Mouse (Mus musculus) lung, postnatal 0 days (tissue): ENCODE measurements around the gene Mapk8ip3. TPM values are rescaled to one million over a fixed set of nuclear protein-coding genes. Genes with fewer than 3 reads are reported as not detected.
A peak's percentile ranks its signal among the peaks of the same experiment; 100 is the strongest.

Experiments
- ATAC-seq: fragments of 200-750 bp; cut with Nextera tagmentation; 2 replicates; pipeline ENCODE4 v1.8.0; 2017; ENCODE audit warnings: moderate library complexity
- DNase-seq: peaks from one replicate; pipeline ENCODE4 v3.0.0-alpha.2; 2016; ENCODE audit warnings: low spot score
- H3K27ac ChIP-seq: fragments of 300-500 bp; sonication (generic); 2 replicates; pipeline ENCODE4 v1.5.1; 2014; ENCODE audit warnings: antibody characterized with exemption, mild to moderate bottlenecking, low read length, mixed read lengths
- H3K27me3 ChIP-seq: fragments of 300-500 bp; sonication (generic); replicated peaks from 2 replicates; pipeline ENCODE4 v1.6.1; 2014; ENCODE audit warnings: low read length, mixed read lengths; ENCODE audit not compliant: insufficient read depth
- H3K36me3 ChIP-seq: fragments of 300-500 bp; sonication (generic); 2 replicates; pipeline ENCODE4 v1.6.1; 2014; ENCODE audit warnings: low read length, mixed read lengths; ENCODE audit not compliant: insufficient read depth
- H3K4me1 ChIP-seq: fragments of 300-500 bp; sonication (generic); 2 replicates; pipeline ENCODE4 v1.6.1; 2014; ENCODE audit warnings: antibody characterized with exemption, low read depth, low read length, mixed read lengths; ENCODE audit not compliant: insufficient read depth
- H3K4me2 ChIP-seq: fragments of 300-500 bp; sonication (generic); replicated peaks from 2 replicates; pipeline ENCODE4 v1.6.1; 2014; ENCODE audit warnings: low read depth, mild to moderate bottlenecking, low read length, moderate library complexity, mixed read lengths
- H3K4me3 ChIP-seq: fragments of 300-500 bp; sonication (generic); 2 replicates; pipeline ENCODE4 v1.5.1; 2014; ENCODE audit warnings: low read depth, low read length
- H3K9ac ChIP-seq: fragments of 300-500 bp; sonication (generic); replicated peaks from 2 replicates; pipeline ENCODE4 v1.6.1; 2014; ENCODE audit warnings: low read depth, mild to moderate bottlenecking
- H3K9me3 ChIP-seq: fragments of 300-500 bp; sonication (generic); 2 replicates; pipeline ENCODE4 v1.6.1; 2016; ENCODE audit warnings: low read length, mixed read lengths
- CTCF ChIP-seq: IDR thresholded peaks from 2 replicates; pipeline ENCODE4 v1.5.1; 2016; ENCODE audit warnings: antibody characterized with exemption, mild to moderate bottlenecking
- EP300 ChIP-seq: IDR thresholded peaks from 2 replicates; pipeline ENCODE4 v1.6.1; 2016; ENCODE audit warnings: antibody characterized with exemption, mild to moderate bottlenecking, control low read depth
- WGBS: fragments of 180-500 bp; shearing (Covaris S2); extraction: QIAGEN DNeasy Blood & Tissue Kit; methylation state at CpG from one replicate; pipeline ENCODE4 v1.1.7; 2014; 5-methylcytosine and 5-hydroxymethylcytosine counted together
- polyA plus RNA-seq: library from polyadenylated mRNA; unstranded; fragments of >200 nt; fragmentation: Nextera tagmentation; extraction: Ambion mirVana; gene quantifications from 2 replicates; pipeline ENCODE4 v1.2.1, GENCODE M21; 2015

The Mapk8ip3 gene
- polyA plus RNA-seq, 1 experiment from 2014 or later, result 9.7 TPM

GRCm38 (mm10) chr17:24857831-24858470, 78.8 kb downstream of the Mapk8ip3 start:
- Histone ChIP-seq H3K4me3 (no peak overlapping the region), H3K27me3 (no peaks in the 10 kb centered on the region), H3K27ac (no peak overlapping the region), H3K4me2 (no peak overlapping the region), H3K4me1 (no peaks in the 10 kb centered on the region), H3K36me3 (peaks cover 15% of the 10 kb centered on the region; the same call in 1 of the 2 replicates), H3K9me3 (no peaks in the 10 kb centered on the region), H3K9ac (no peak overlapping the region)
- 86% methylated on average over 8 of the region's 8 CpGs for WGBS
- no peak for DNase-seq
- no peak for ATAC-seq
- TF ChIP-seq CTCF (no peak), EP300 (no peak)

GRCm38 (mm10) chr17:24856589-24856988, 80.2 kb downstream of the Mapk8ip3 start:
- H3K9ac ChIP-seq, result no peak overlapping the region
- H3K9me3 ChIP-seq, result no peaks in the 10 kb centered on the region
- H3K27ac ChIP-seq, result no peak overlapping the region
- H3K4me2 ChIP-seq, result no peak overlapping the region
- ATAC-seq, result no peak
- H3K4me3 ChIP-seq, result no peak overlapping the region
- H3K27me3 ChIP-seq, result no peaks in the 10 kb centered on the region
- DNase-seq, result no peak
- peaks cover 14% of the 10 kb centered on the region; the same call in 1 of the 2 replicates for H3K36me3 ChIP-seq
- TF ChIP-seq EP300 (no peak), CTCF (no peak)
- no peaks in the 10 kb centered on the region for H3K4me1 ChIP-seq
- WGBS, result 89% methylated on average over 13 of the region's 13 CpGs

- no peak overlapping the region for H3K4me2 ChIP-seq
- H3K9ac ChIP-seq, result no peak overlapping the region
- 86% methylated on average over 3 of the region's 3 CpGs for WGBS
- ATAC-seq, result no peak
- no peak for TF ChIP-seq EP300
- TF ChIP-seq CTCF, result no peak
- peaks cover 3% of the 10 kb centered on the region; the same call in 1 of the 2 replicates for H3K4me1 ChIP-seq
- 0 out of 2 replicates have a peak, but pooled peaks cover 8% of the 10 kb centered on the region for H3K36me3 ChIP-seq
- no peaks in the 10 kb centered on the region for H3K9me3 ChIP-seq
- H3K27ac ChIP-seq, result no peak overlapping the region
- DNase-seq, result no peak
- no peaks in the 10 kb centered on the region for H3K27me3 ChIP-seq
- H3K4me3 ChIP-seq, result no peak overlapping the region
Measured at GRCm38 (mm10) chr17:24855838-24856464, 80.8 kb downstream of the Mapk8ip3 start.

- Histone ChIP-seq H3K9ac (no peak overlapping the region), H3K4me2 (peak overlapping the region; percentile 84), H3K4me1 (peaks cover 6% of the 10 kb centered on the region; the same call in 1 of the 2 replicates), H3K27me3 (no peaks in the 10 kb centered on the region), H3K4me3 (0 out of 2 replicates have a peak overlapping the region, but pooled peaks have one; percentile 2), H3K9me3 (no peaks in the 10 kb centered on the region), H3K27ac (no peak overlapping the region), H3K36me3 (0 out of 2 replicates have a peak, but pooled peaks cover 7% of the 10 kb centered on the region)
- ATAC-seq, result no peak
- WGBS, result 73% methylated on average over 10 of the region's 10 CpGs
- DNase-seq, result no peak
- TF ChIP-seq CTCF (no peak), EP300 (no peak)
Measured at GRCm38 (mm10) chr17:24851381-24852125, 85.2 kb downstream of the Mapk8ip3 start.

- H3K27me3 ChIP-seq, result no peaks in the 10 kb centered on the region
- H3K9me3 ChIP-seq, result no peaks in the 10 kb centered on the region
- H3K4me3 ChIP-seq, result peak overlapping the region; percentile 74
- TF ChIP-seq CTCF, result no peak; the same call in 1 of the 2 replicates
- TF ChIP-seq EP300, result no peak
- peak overlapping the region; percentile 84 for H3K4me2 ChIP-seq
- peak overlapping the region; percentile 60 for H3K9ac ChIP-seq
- no peak for ATAC-seq
- 0 out of 2 replicates have a peak, but pooled peaks cover 7% of the 10 kb centered on the region for H3K36me3 ChIP-seq
- WGBS, result under 1% methylated on average over 20 of the region's 20 CpGs
- H3K4me1 ChIP-seq, result peaks cover 6% of the 10 kb centered on the region; the same call in 1 of the 2 replicates
- no peak for DNase-seq
- peak overlapping the region; percentile 89; the same call in 1 of the 2 replicates for H3K27ac ChIP-seq
Measured at GRCm38 (mm10) chr17:24850773-24851127, 86.0 kb downstream of the Mapk8ip3 start.
